Mouse (Mus musculus): ENCODE measurements at regions not wholly inside any gene's neighbourhood (a gene's known extent, or its start where the extent isn't known, plus 50 kb on each side); places are given as distances from the start of the nearest gene placed in this dataset.

DNA sequence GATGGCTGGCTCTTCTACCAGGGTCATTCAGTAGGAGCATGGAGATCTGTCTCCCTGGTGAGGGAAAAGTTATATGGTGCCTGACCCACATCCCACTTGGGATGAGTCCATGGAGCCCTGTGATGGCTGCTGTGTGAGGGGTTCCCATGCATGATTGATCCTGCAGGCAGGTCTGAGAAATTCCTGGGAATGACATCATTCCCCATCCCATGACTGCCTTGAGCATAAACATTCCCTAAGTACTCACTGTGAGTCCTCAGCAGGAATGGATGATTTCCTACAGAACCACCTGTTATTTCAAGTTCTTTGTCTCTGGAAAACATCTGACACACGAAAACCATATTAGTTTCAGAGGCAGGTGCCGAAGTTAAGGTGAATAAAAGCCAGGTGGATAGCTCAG is 305.5 kb downstream of the Gm826 start:
- no peaks in the 10 kb centered on the region for H3K4me1 ChIP-seq (ENCODE audit: control insufficient read depth, insufficient read depth, low read length)
- H3K27ac ChIP-seq (ENCODE audit: low read depth, low read length): no peak overlapping the region
- H3K9ac ChIP-seq (replicated peaks; ENCODE audit: low read depth, low read length): no peak overlapping the region
- H3K4me3 ChIP-seq (ENCODE audit: low read depth, low read length): no peak overlapping the region
- no peaks in the 10 kb centered on the region for H3K9me3 ChIP-seq (ENCODE audit: control insufficient read depth, low read length)
- H3K36me3 ChIP-seq (ENCODE audit: control insufficient read depth, insufficient read depth, low read length): no peaks in the 10 kb centered on the region
- 79% methylated on average over 2 of the region's 2 CpGs for WGBS
- ATAC-seq (ENCODE audit: low read depth): no peak
- H3K4me2 ChIP-seq (ENCODE audit: low read depth, low read length): no peak overlapping the region
- H3K27me3 ChIP-seq (ENCODE audit: control insufficient read depth, insufficient read depth, low read length): no peaks in the 10 kb centered on the region

DNA sequence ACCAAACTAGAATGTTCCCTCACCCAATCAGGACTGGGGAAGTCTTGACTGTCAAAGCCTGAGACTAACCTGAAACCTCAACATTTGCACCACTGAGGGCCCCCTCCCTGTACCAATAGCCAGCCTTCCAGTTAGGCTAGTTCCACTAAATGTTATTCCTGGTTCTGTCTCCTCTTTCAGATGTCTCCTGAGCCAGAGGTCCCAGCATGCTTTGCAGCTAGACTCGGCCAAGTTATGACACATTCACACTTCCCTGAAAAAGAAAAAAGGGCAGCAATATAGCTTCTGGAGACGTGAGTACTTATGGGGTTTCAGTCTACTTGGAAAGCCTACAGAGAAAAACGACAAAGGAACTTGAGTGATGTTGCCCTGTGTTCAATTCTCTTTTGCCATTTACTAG is 308.1 kb downstream of the Gm826 start:
- no peak overlapping the region for H3K4me2 ChIP-seq (ENCODE audit: low read depth, low read length)
- no peaks in the 10 kb centered on the region for H3K36me3 ChIP-seq (ENCODE audit: control insufficient read depth, insufficient read depth, low read length)
- no peak overlapping the region for H3K9ac ChIP-seq (replicated peaks; ENCODE audit: low read depth, low read length)
- WGBS: 78% methylated on average over 3 of the region's 3 CpGs
- H3K9me3 ChIP-seq (ENCODE audit: control insufficient read depth, low read length): no peaks in the 10 kb centered on the region
- no peak for ATAC-seq (ENCODE audit: low read depth)
- no peaks in the 10 kb centered on the region for H3K4me1 ChIP-seq (ENCODE audit: control insufficient read depth, insufficient read depth, low read length)
- no peaks in the 10 kb centered on the region for H3K27me3 ChIP-seq (ENCODE audit: control insufficient read depth, insufficient read depth, low read length)
- H3K4me3 ChIP-seq (ENCODE audit: low read depth, low read length): no peak overlapping the region
- H3K27ac ChIP-seq (ENCODE audit: low read depth, low read length): no peak overlapping the region

DNA sequence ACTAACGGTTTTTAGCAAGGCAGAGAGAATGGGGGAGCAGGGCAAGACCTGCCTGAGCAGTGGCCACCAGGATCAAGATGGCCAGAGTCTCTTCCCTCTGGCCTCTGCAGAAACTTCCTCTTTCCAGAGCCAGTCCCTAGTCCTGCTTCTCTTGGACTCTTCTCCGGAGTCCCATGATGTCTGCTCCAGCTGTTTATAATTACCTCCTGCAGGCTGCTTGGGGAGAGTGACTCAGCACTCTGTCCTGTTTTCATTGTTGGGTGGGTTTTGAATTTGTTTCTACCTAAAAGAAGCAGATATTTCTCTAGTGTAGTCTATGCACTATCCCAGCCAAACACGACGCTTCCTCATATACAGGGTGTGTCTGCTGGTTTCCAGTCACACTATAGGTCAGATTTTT is 312.4 kb downstream of the Gm826 start:
- 78% methylated on average over 4 of the region's 4 CpGs for WGBS
- H3K27me3 ChIP-seq (ENCODE audit: control insufficient read depth, insufficient read depth, low read length): no peaks in the 10 kb centered on the region
- H3K4me1 ChIP-seq (ENCODE audit: control insufficient read depth, insufficient read depth, low read length): peaks cover 4% of the 10 kb centered on the region; the same call in 1 of the 2 replicates
- no peaks in the 10 kb centered on the region for H3K36me3 ChIP-seq (ENCODE audit: control insufficient read depth, insufficient read depth, low read length)
- H3K4me2 ChIP-seq (ENCODE audit: low read depth, low read length): no peak overlapping the region
- no peaks in the 10 kb centered on the region for H3K9me3 ChIP-seq (ENCODE audit: control insufficient read depth, low read length)
- no peak for ATAC-seq (ENCODE audit: low read depth)
- no peak overlapping the region for H3K4me3 ChIP-seq (ENCODE audit: low read depth, low read length)
- H3K9ac ChIP-seq (replicated peaks; ENCODE audit: low read depth, low read length): no peak overlapping the region
- H3K27ac ChIP-seq (ENCODE audit: low read depth, low read length): no peak overlapping the region

DNA sequence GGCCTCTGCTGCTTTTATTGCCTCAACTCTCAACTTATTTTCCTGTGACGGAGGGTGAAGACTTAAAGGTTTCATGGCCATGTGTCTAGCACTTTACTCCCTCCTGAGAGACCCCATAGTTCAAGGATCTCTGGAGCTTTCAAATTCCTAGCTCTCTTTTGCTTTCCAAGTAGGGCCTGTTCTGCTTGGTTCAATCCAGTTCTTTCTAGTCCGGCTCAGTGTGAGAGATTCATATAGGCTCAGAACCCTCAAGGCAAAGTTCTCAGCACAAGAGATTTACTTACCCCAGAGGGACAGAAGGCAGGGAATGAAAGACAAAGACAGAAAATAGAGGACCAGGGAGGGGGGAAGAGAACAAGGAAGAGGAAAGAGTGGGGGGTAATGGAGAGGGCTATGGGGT is 313.1 kb downstream of the Gm826 start:
- WGBS: 89% methylated on average over 2 of the region's 2 CpGs
- peaks cover 4% of the 10 kb centered on the region; the same call in 1 of the 2 replicates for H3K4me1 ChIP-seq (ENCODE audit: control insufficient read depth, insufficient read depth, low read length)

DNA sequence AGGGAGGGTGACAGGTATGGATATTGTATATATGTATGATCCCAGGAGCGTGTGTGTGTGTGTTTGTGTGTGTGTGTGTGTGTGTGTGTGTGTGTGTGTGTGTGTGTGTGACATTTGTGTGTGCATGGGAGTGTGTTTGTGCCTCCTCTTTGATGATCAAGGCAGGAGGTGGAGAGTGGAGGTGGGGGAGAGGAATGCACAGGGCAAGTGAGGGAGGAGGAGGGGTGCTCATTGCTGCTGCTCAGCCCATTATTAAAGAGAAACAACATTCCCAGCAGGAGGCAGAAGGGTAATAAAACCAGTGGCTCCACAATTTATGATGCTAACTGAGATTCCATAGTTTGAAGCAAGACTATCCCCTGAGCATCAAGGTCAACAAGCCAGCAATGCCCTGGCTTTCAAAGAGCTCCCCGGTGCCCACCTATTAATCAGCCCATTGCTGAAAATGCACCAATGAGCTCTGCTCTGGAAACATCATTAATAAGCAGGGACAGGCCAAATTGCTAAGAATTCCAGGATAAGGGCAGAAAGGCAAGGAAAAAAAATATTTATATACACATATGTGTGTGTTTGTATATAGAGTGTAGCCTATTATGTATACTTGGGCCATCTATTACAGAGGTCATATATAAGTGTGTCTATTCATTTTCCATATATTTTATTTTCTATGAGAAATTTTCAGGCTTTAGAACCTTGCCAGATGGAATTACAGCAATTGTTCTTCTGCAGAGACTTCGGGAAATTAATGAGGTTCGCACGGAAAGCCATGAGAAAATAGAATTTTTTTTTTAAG is 316.7 kb downstream of the Gm826 start:
- no peaks in the 10 kb centered on the region for H3K27me3 ChIP-seq (ENCODE audit: control insufficient read depth, insufficient read depth, low read length)
- H3K9me3 ChIP-seq (ENCODE audit: control insufficient read depth, low read length): no peaks in the 10 kb centered on the region
- H3K4me3 ChIP-seq (ENCODE audit: low read depth, low read length): no peak overlapping the region
- no peak overlapping the region for H3K9ac ChIP-seq (replicated peaks; ENCODE audit: low read depth, low read length)
- H3K4me2 ChIP-seq (ENCODE audit: low read depth, low read length): no peak overlapping the region
- ATAC-seq (ENCODE audit: low read depth): no peak
- no peaks in the 10 kb centered on the region for H3K36me3 ChIP-seq (ENCODE audit: control insufficient read depth, insufficient read depth, low read length)
- WGBS: 32% methylated on average over 5 of the region's 5 CpGs
- no peak overlapping the region for H3K27ac ChIP-seq (ENCODE audit: low read depth, low read length)
- H3K4me1 ChIP-seq (ENCODE audit: control insufficient read depth, insufficient read depth, low read length): peaks cover 4% of the 10 kb centered on the region; the same call in 1 of the 2 replicates

More for the DNA sequence above, 313.1 kb downstream of the Gm826 start:
- H3K4me3 ChIP-seq (ENCODE audit: low read depth, low read length): no peak overlapping the region
- H3K27me3 ChIP-seq (ENCODE audit: control insufficient read depth, insufficient read depth, low read length): no peaks in the 10 kb centered on the region
- ATAC-seq (ENCODE audit: low read depth): no peak
- no peak overlapping the region for H3K27ac ChIP-seq (ENCODE audit: low read depth, low read length)
- no peaks in the 10 kb centered on the region for H3K9me3 ChIP-seq (ENCODE audit: control insufficient read depth, low read length)
- H3K36me3 ChIP-seq (ENCODE audit: control insufficient read depth, insufficient read depth, low read length): no peaks in the 10 kb centered on the region
- no peak overlapping the region for H3K9ac ChIP-seq (replicated peaks; ENCODE audit: low read depth, low read length)
- H3K4me2 ChIP-seq (ENCODE audit: low read depth, low read length): no peak overlapping the region

DNA sequence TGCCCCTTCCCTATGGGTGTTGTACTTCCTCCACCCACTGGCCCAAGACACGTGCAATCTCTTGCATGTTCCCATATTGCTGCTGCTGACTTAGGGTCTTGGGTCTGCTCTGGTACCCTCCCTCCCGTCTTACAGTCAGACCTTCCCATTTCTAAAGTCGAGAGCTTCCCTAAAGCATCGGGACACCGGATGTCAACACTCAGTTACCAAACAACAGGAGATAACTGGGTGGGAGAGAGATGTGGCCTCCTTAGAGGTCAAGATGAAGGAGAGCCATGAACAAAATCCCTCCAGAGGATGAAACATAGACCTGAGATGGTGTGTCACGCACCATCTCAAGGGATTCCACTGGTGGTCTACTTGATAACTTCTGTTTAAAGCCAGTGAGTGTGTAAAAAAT is 322.5 kb downstream of the Gm826 start:
- Histone ChIP-seq H3K4me3 (ENCODE audit: low read depth, low read length) (no peak overlapping the region), H3K4me1 (ENCODE audit: control insufficient read depth, insufficient read depth, low read length) (no peaks in the 10 kb centered on the region), H3K36me3 (ENCODE audit: control insufficient read depth, insufficient read depth, low read length) (no peaks in the 10 kb centered on the region), H3K9me3 (ENCODE audit: control insufficient read depth, low read length) (no peaks in the 10 kb centered on the region), H3K27me3 (ENCODE audit: control insufficient read depth, insufficient read depth, low read length) (no peaks in the 10 kb centered on the region), H3K4me2 (ENCODE audit: low read depth, low read length) (no peak overlapping the region), H3K9ac (replicated peaks; ENCODE audit: low read depth, low read length) (no peak overlapping the region), H3K27ac (ENCODE audit: low read depth, low read length) (no peak overlapping the region)
- 92% methylated on average over 6 of the region's 6 CpGs for WGBS
- no peak for ATAC-seq (ENCODE audit: low read depth)

DNA sequence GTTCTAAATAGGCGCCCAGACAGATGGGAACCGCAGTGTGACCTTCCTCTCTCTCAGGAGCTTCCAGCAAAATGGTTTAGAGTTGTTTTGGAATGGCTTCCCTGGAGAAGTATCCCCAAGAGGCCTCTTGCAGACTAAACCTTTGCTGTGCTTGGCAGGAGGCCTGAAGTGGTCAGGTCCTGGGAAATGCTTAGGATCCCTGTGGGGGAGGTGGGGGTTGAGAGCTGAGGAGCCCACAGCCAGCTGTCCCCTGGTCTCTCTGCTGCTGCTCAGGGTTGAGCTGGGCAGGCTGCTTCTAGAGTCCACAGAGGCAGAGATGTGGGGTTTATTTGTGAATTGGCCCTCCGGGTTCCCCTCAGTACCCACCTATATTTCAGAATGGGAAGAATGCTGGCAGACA is 331.3 kb downstream of the Gm826 start:
- H3K27me3 ChIP-seq (ENCODE audit: control insufficient read depth, insufficient read depth, low read length): no peaks in the 10 kb centered on the region
- H3K9ac ChIP-seq (replicated peaks; ENCODE audit: low read depth, low read length): no peak overlapping the region
- no peaks in the 10 kb centered on the region for H3K36me3 ChIP-seq (ENCODE audit: control insufficient read depth, insufficient read depth, low read length)
- no peaks in the 10 kb centered on the region for H3K4me1 ChIP-seq (ENCODE audit: control insufficient read depth, insufficient read depth, low read length)
- ATAC-seq (ENCODE audit: low read depth): no peak
- no peak overlapping the region for H3K4me3 ChIP-seq (ENCODE audit: low read depth, low read length)
- H3K4me2 ChIP-seq (ENCODE audit: low read depth, low read length): no peak overlapping the region
- WGBS: 74% methylated on average over 3 of the region's 3 CpGs
- H3K9me3 ChIP-seq (ENCODE audit: control insufficient read depth, low read length): no peaks in the 10 kb centered on the region
- H3K27ac ChIP-seq (ENCODE audit: low read depth, low read length): no peak overlapping the region

DNA sequence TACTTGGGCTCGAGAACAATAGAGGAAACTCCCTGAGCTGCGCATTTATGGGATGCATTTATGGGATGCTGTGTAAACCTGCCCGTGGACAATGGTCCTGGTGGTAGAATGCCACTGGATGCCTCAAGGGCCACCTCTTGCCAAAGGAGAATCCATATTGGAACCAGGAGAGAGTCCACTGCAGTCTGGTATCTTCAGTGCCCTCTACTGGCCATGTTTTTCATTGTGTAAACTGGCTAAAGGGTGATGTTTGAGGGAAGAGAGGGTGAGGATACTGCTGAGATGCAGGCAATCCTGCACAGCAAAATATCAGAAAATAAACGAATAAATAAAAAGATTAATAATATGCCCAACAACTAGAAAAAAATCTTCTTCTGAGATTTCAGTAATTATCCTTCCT is 333.5 kb downstream of the Gm826 start:
- no peaks in the 10 kb centered on the region for H3K9me3 ChIP-seq (ENCODE audit: control insufficient read depth, low read length)

DNA sequence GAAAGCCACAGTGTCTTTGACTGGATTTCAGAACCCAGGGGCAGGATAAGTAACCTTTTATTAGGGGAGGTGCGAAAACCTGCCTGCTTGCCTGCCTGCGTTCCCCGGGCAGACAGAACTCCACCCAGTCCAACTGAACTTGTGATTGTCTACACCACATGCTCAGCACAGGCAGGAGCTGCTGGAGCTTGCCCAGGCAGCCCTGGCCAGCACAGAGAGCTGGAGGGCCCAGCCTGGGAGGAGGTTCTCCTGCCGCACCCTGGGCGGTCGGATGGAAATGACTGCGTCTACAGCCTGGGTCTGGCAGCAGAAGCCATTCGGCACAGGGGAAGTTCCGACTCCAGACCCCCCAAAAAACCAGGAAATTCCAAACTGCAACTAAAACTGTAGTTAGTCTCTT is 336.6 kb downstream of the Gm826 start:
- Histone ChIP-seq H3K9ac (replicated peaks; ENCODE audit: low read depth, low read length) (no peak overlapping the region), H3K4me2 (ENCODE audit: low read depth, low read length) (no peak overlapping the region), H3K4me3 (ENCODE audit: low read depth, low read length) (no peak overlapping the region), H3K4me1 (ENCODE audit: control insufficient read depth, insufficient read depth, low read length) (no peaks in the 10 kb centered on the region), H3K27ac (ENCODE audit: low read depth, low read length) (no peak overlapping the region), H3K36me3 (ENCODE audit: control insufficient read depth, insufficient read depth, low read length) (no peaks in the 10 kb centered on the region), H3K27me3 (ENCODE audit: control insufficient read depth, insufficient read depth, low read length) (no peaks in the 10 kb centered on the region), H3K9me3 (ENCODE audit: control insufficient read depth, low read length) (no peaks in the 10 kb centered on the region)
- WGBS: 75% methylated on average over 9 of the region's 9 CpGs
- ATAC-seq (ENCODE audit: low read depth): no peak

More for the DNA sequence above, 333.5 kb downstream of the Gm826 start:
- Histone ChIP-seq H3K4me3 (ENCODE audit: low read depth, low read length) (no peak overlapping the region), H3K27ac (ENCODE audit: low read depth, low read length) (no peak overlapping the region), H3K4me1 (ENCODE audit: control insufficient read depth, insufficient read depth, low read length) (no peaks in the 10 kb centered on the region), H3K4me2 (ENCODE audit: low read depth, low read length) (no peak overlapping the region), H3K9ac (replicated peaks; ENCODE audit: low read depth, low read length) (no peak overlapping the region), H3K36me3 (ENCODE audit: control insufficient read depth, insufficient read depth, low read length) (no peaks in the 10 kb centered on the region), H3K27me3 (ENCODE audit: control insufficient read depth, insufficient read depth, low read length) (no peaks in the 10 kb centered on the region)
- ATAC-seq (ENCODE audit: low read depth): no peak
- 69% methylated on average over 4 of the region's 4 CpGs for WGBS
